Mouse (Mus musculus): Measurements from ENCODE around the gene Rorc.

- TF ChIP-seq CTCF (IDR thresholded peaks at IDR 0.05; ENCODE audit: borderline replicate concordance, insufficient read depth, low read length): no peak
- no peak for TF ChIP-seq POLR2A (IDR thresholded peaks at IDR 0.05; ENCODE audit: low read depth, low read length)
These were observed 9.7 kb downstream of the Rorc start for GRCm38 (mm10) chr3:94382308-94382707.
